Mouse (Mus musculus): Measurements from ENCODE around the gene Prpf8.
"Not testable (repeated sequence)": the region's sequence is repeated elsewhere in the genome, so short reads cannot be mapped to it uniquely, and the experiment has no call there.

Prpf8 gene

GRCm38 (mm10) chr11:75486601-75487285, at the start of gene Prpf8:
Gene Prpf8, plus strand, starts transcription at chr11:75486816.
- peak; percentile 99 for DNase-seq (ENCODE audit: low spot score)

- no peak for DNase-seq (ENCODE audit: low spot score)
Measured at GRCm38 (mm10) chr11:75438194-75438593, 48.4 kb upstream of the Prpf8 start.

- no peak for DNase-seq (ENCODE audit: low spot score)
Measured at GRCm38 (mm10) chr11:75438804-75439203, 47.8 kb upstream of the Prpf8 start.

- no peak for DNase-seq (ENCODE audit: low spot score)
Measured at GRCm38 (mm10) chr11:75439363-75439762, 47.3 kb upstream of the Prpf8 start, which contains the start of gene Serpinf2. Gene Serpinf2, minus strand, starts transcription at chr11:75439591.

- DNase-seq (ENCODE audit: low spot score) = no peak
Measured at GRCm38 (mm10) chr11:75439951-75440350, 46.7 kb upstream of the Prpf8 start.

- no peak for DNase-seq (ENCODE audit: low spot score)
Measured at GRCm38 (mm10) chr11:75441034-75441433, 45.6 kb upstream of the Prpf8 start.

- DNase-seq (ENCODE audit: low spot score) = no peak
Measured at GRCm38 (mm10) chr11:75441601-75442000, 45.0 kb upstream of the Prpf8 start.

- no peak for DNase-seq (ENCODE audit: low spot score)
Measured at GRCm38 (mm10) chr11:75443711-75444110, 42.9 kb upstream of the Prpf8 start.

- no peak for DNase-seq (ENCODE audit: low spot score)
Measured at GRCm38 (mm10) chr11:75448575-75448974, 38.0 kb upstream of the Prpf8 start.

- peak; percentile 87 for DNase-seq (ENCODE audit: low spot score)
Measured at GRCm38 (mm10) chr11:75449695-75450094, 36.9 kb upstream of the Prpf8 start.

GRCm38 (mm10) chr11:75450304-75450908, 36.2 kb upstream of the Prpf8 start:
- DNase-seq (ENCODE audit: low spot score) = peak; percentile 82

- DNase-seq (ENCODE audit: low spot score) = no peak
Measured at GRCm38 (mm10) chr11:75450936-75451335, 35.7 kb upstream of the Prpf8 start.

- no peak for DNase-seq (ENCODE audit: low spot score)
Measured at GRCm38 (mm10) chr11:75452081-75452480, 34.5 kb upstream of the Prpf8 start.

- DNase-seq (ENCODE audit: low spot score) = no peak
Measured at GRCm38 (mm10) chr11:75452812-75453557, 33.6 kb upstream of the Prpf8 start.

- peak; percentile 86 for DNase-seq (ENCODE audit: low spot score)
Measured at GRCm38 (mm10) chr11:75453991-75454930, 32.4 kb upstream of the Prpf8 start, which contains the start of gene Wdr81. Gene Wdr81, minus strand, starts transcription at chr11:75454717.

GRCm38 (mm10) chr11:75455041-75455736, 31.4 kb upstream of the Prpf8 start:
- no peak for DNase-seq (ENCODE audit: low spot score)

- not testable (repeated sequence) for DNase-seq (ENCODE audit: low spot score)
Measured at GRCm38 (mm10) chr11:75455971-75456370, 30.6 kb upstream of the Prpf8 start.

GRCm38 (mm10) chr11:75456440-75456871, 30.2 kb upstream of the Prpf8 start:
- no peak for DNase-seq (ENCODE audit: low spot score)

GRCm38 (mm10) chr11:75458169-75458568, 28.4 kb upstream of the Prpf8 start:
- DNase-seq (ENCODE audit: low spot score) = peak; percentile 71

- no peak for DNase-seq (ENCODE audit: low spot score)
Measured at GRCm38 (mm10) chr11:75458628-75459041, 28.0 kb upstream of the Prpf8 start.

GRCm38 (mm10) chr11:75459141-75459711, 27.4 kb upstream of the Prpf8 start:
- no peak for DNase-seq (ENCODE audit: low spot score)
